Mouse (Mus musculus) neural tube, embryonic 13.5 days (tissue): ENCODE data around the gene Tdrkh. TPM values are rescaled to one million over a fixed set of nuclear protein-coding genes. Genes with fewer than 3 reads are reported as not detected.

Source experiments
- ATAC-seq: fragments of 200-750 bp; cut with Nextera tagmentation; 2 replicates; pipeline ENCODE4 v1.8.0; 2017; ENCODE audit warnings: low read depth, mild to moderate bottlenecking, moderate TSS enrichment, moderate library complexity
- H3K27ac ChIP-seq: fragments of 300-500 bp; sonication (generic); replicated peaks from 2 replicates; pipeline ENCODE4 v1.5.1; 2015; ENCODE audit warnings: moderate library complexity, mild to moderate bottlenecking, inconsistent platforms
- H3K27me3 ChIP-seq: fragments of 300-500 bp; sonication (generic); 2 replicates; pipeline ENCODE4 v1.6.1; 2015; ENCODE audit warnings: mild to moderate bottlenecking, inconsistent platforms
- H3K36me3 ChIP-seq: fragments of 300-500 bp; sonication (generic); 2 replicates; pipeline ENCODE4 v1.6.1; 2015; ENCODE audit warnings: mild to moderate bottlenecking, inconsistent platforms
- H3K4me1 ChIP-seq: fragments of 300-500 bp; sonication (generic); replicated peaks from 2 replicates; pipeline ENCODE4 v1.6.1; 2015; ENCODE audit warnings: inconsistent platforms
- H3K4me2 ChIP-seq: fragments of 300-500 bp; sonication (generic); 2 replicates; pipeline ENCODE4 v1.6.1; 2015; ENCODE audit warnings: inconsistent platforms, mild to moderate bottlenecking, moderate library complexity
- H3K4me3 ChIP-seq: fragments of 300-500 bp; sonication (generic); 2 replicates; pipeline ENCODE4 v1.5.1; 2015; ENCODE audit warnings: mild to moderate bottlenecking, inconsistent platforms
- H3K9ac ChIP-seq: fragments of 300-500 bp; sonication (generic); 2 replicates; pipeline ENCODE4 v1.6.1; 2015; ENCODE audit warnings: moderate library complexity, mild to moderate bottlenecking, inconsistent platforms
- H3K9me3 ChIP-seq: fragments of 300-500 bp; sonication (generic); 2 replicates; pipeline ENCODE4 v1.6.1; 2016; ENCODE audit warnings: inconsistent platforms
- WGBS: fragments of 180-500 bp; shearing (Covaris S2); methylation state at CpG from one replicate; pipeline ENCODE4 v1.1.7; 2015; 5-methylcytosine and 5-hydroxymethylcytosine counted together
- polyA plus RNA-seq: library from polyadenylated mRNA; unstranded; fragments of >200 nt; fragmentation: Nextera tagmentation; extraction: Ambion mirVana; gene quantifications from 2 replicates; pipeline ENCODE4 v1.2.1, GENCODE M21; 2015

The Tdrkh gene
- polyA plus RNA-seq, 1 experiment from 2014 or later = 51.9 TPM

DNA sequence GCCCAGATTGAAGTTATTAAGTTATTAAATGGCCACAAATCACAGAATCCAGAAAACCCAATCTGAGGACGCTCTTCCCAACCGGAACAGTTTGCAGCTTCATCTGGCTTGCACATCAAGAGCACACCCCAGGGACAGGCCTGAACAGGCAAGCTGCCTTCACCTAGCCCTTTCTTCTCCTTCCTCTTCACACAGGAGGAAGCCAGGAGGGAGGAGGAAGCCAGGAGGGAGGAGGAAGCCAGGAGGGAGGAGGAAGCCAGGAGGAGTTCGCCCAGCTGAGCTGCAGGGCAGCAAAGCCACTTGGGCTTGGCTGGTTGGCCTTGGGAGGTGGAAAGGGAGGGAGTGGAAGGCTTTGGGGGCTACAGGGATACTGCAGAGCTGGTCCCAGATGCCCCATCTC lies 55.9 kb downstream of the Tdrkh start:
- 36% methylated on average over 3 of the region's 3 CpGs for WGBS
- H3K4me2 ChIP-seq = no peak overlapping the region
- H3K4me3 ChIP-seq = no peak overlapping the region
- no peaks in the 10 kb centered on the region for H3K9me3 ChIP-seq
- ATAC-seq = no peak
- no peak overlapping the region for H3K9ac ChIP-seq
- peaks cover 50% of the 10 kb centered on the region for H3K4me1 ChIP-seq
- no peak overlapping the region for H3K27ac ChIP-seq
- H3K27me3 ChIP-seq = no peaks in the 10 kb centered on the region
- no peaks in the 10 kb centered on the region for H3K36me3 ChIP-seq

DNA sequence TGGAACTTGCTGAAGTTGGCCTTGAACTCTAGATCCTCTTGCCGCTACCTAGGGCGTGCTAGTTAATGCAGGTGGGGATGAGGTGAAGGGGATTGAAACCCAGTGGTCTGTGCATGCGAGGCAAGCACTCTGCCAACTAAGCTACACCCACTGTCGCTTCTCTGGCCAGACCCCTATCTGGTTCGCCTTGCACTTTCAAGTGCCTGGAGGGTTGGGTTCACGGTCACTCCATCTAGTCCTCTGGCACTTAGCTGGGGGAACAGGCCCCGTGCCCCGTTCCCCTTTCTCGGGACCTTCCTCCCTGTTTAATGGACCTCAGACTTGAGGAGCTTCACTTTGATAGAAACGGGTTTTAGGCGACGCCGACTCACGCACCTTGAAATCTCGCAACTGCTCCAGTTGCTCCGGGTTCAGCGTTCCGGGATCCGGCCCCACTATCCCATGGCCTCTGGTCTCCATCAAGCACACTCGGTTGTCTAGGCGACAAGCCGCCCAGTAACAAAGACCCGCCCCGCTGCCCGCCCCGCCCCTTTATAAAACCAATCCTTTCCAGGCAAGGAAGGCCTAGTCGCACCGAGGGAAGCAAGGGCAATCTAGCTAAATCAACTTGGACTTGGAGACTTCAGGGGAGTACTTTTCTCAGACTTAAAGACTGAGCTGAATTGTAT lies 59.5 kb downstream of the Tdrkh start:
- H3K36me3 ChIP-seq = no peaks in the 10 kb centered on the region
- H3K9me3 ChIP-seq = no peaks in the 10 kb centered on the region
- H3K4me2 ChIP-seq = peak overlapping the region; percentile 58
- peaks cover 33% of the 10 kb centered on the region for H3K4me1 ChIP-seq
- WGBS = 13% methylated on average over 28 of the region's 28 CpGs
- peak overlapping the region; percentile 31 for H3K4me3 ChIP-seq
- H3K27ac ChIP-seq = peak overlapping the region; percentile 14; the same call in 1 of the 2 replicates
- ATAC-seq = 0 out of 2 replicates have a peak, but pooled peaks have one; percentile 40
- H3K9ac ChIP-seq = peak overlapping the region; percentile 60
- H3K27me3 ChIP-seq = no peaks in the 10 kb centered on the region

DNA sequence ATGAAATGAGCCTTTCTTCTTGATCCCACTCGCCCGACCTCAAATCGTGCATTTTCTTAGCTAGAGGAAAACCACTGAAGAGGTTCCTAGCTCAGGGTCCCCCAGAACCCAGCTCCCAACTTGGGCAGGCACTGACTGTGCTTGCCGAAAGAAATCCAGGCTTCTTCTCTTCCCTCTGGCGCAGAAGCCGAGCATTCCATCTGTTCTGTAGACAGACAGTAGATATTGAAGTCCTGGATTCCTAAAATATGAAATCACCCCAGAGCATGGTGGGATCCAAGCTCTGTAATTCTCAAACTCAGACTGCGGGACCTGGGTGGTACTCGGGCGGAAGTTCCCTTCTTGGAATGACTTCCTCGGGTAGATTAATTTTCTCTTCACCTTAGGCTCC lies 60.0 kb downstream of the Tdrkh start:
- WGBS = 52% methylated on average over 10 of the region's 10 CpGs
- no peak for ATAC-seq
- H3K9ac ChIP-seq = peak overlapping the region; percentile 60; the same call in 1 of the 2 replicates
- H3K9me3 ChIP-seq = no peaks in the 10 kb centered on the region
- no peaks in the 10 kb centered on the region for H3K36me3 ChIP-seq
- H3K27ac ChIP-seq = peak overlapping the region; percentile 14; the same call in 1 of the 2 replicates
- H3K4me2 ChIP-seq = peak overlapping the region; percentile 58; the same call in 1 of the 2 replicates
- no peaks in the 10 kb centered on the region for H3K27me3 ChIP-seq
- H3K4me3 ChIP-seq = no peak overlapping the region
- peaks cover 33% of the 10 kb centered on the region for H3K4me1 ChIP-seq

DNA sequence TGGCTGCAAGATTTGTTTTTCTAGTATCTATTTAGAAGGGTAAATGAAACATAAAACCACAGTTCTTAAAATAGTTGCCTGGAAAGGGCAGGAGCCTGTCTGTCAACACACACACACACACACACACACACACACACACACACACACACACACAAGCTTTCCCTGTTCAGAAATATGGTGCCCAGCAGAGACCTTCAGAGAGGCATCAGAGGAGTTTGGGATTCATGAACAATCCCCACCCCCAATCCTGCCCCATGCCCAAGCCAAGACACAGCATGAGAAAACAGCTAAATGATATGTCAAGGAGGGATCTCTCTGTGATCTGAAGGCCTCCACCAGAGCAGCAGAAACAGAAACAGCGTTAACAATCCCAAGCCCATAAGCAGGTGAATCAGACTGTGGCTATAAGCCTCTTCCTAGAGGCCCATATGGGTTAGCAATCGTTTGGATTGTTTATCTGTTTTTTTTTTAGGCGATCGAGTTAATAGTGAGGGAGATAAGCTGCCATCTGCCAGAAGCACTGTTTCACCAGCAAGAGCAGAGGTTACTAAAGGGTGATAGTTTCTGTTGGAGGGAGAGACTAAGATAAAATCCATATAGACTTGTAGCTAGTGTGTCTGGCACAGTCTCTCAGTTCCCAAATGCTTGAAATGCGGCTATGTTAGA lies 60.6 kb downstream of the Tdrkh start:
- WGBS = 81% methylated on average over 5 of the region's 5 CpGs
- no peaks in the 10 kb centered on the region for H3K9me3 ChIP-seq
- no peak overlapping the region for H3K4me2 ChIP-seq
- H3K9ac ChIP-seq = no peak overlapping the region
- H3K27ac ChIP-seq = no peak overlapping the region
- no peak for ATAC-seq
- H3K4me3 ChIP-seq = no peak overlapping the region
- H3K36me3 ChIP-seq = no peaks in the 10 kb centered on the region
- no peaks in the 10 kb centered on the region for H3K27me3 ChIP-seq
- H3K4me1 ChIP-seq = peaks cover 33% of the 10 kb centered on the region

DNA sequence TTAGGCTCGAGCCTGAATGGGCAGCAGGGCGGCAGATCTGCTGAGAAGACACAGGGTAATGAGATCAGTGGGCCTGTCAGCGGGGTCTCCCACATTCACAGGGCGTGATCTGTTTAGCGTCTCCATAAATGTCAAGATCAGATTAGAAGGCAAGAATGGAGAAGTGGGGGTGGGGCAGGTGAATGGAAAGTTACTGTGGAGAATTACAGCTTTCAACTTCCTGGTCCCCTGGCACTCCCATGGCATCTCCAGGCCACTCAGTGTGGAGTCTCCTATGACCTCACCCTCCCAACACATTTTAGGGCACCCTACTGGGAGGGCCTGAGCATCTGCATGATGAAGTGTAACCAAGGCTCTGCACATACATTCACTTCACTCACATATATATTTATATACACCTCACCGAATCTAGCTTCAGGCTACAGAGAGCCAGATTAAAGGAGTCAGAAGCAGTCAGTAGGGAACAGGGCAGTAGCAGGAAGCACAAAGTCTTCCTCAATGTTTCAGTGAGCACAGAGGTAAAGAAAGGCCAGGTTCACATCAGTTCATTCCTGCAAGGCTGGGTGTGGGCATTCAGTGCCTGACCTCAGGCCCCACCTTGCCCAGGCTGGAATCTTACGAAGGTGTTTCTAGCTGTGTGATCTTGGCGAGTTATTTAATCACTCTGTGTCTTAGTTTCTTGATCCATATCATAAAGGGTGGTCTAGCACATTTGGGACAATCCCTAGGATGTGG lies 63.4 kb downstream of the Tdrkh start:
- peaks cover 57% of the 10 kb centered on the region for H3K4me1 ChIP-seq
- no peaks in the 10 kb centered on the region for H3K9me3 ChIP-seq
- peaks cover 11% of the 10 kb centered on the region for H3K36me3 ChIP-seq
- H3K4me2 ChIP-seq = peak overlapping the region; percentile 94; the same call in 1 of the 2 replicates
- no peaks in the 10 kb centered on the region for H3K27me3 ChIP-seq
- H3K27ac ChIP-seq = peak overlapping the region; percentile 91
- no peak overlapping the region for H3K4me3 ChIP-seq
- H3K9ac ChIP-seq = no peak overlapping the region; the same call in 1 of the 2 replicates
- ATAC-seq = no peak
- 57% methylated on average over 8 of the region's 8 CpGs for WGBS

DNA sequence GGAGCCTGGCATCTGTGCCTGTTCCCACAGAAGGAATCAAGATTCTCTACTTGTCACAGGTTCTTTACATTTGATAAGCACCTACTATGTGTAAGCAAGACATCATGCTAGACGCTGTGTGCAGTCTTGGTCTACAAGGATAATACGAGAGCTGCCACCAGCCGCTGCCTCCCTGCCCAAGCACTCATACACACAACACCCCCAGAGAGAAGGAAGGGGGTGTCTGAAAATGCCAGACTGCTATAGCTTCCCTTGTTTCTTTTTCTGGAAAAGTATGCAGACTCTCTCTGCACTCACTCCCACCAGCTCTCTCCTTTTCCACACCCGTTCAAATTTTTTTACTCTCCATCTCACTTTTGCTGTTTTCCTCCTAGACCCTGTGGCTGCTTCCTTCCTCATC lies 64.4 kb downstream of the Tdrkh start:
- peaks cover 62% of the 10 kb centered on the region for H3K4me1 ChIP-seq
- peak; percentile 15 for ATAC-seq
- peak overlapping the region; percentile 90 for H3K9ac ChIP-seq
- WGBS = 24% methylated on average over 4 of the region's 4 CpGs
- H3K4me2 ChIP-seq = peak overlapping the region; percentile 94
- peaks cover 21% of the 10 kb centered on the region for H3K36me3 ChIP-seq
- H3K27ac ChIP-seq = peak overlapping the region; percentile 91
- H3K9me3 ChIP-seq = no peaks in the 10 kb centered on the region
- H3K27me3 ChIP-seq = no peaks in the 10 kb centered on the region
- peak overlapping the region; percentile 59 for H3K4me3 ChIP-seq

DNA sequence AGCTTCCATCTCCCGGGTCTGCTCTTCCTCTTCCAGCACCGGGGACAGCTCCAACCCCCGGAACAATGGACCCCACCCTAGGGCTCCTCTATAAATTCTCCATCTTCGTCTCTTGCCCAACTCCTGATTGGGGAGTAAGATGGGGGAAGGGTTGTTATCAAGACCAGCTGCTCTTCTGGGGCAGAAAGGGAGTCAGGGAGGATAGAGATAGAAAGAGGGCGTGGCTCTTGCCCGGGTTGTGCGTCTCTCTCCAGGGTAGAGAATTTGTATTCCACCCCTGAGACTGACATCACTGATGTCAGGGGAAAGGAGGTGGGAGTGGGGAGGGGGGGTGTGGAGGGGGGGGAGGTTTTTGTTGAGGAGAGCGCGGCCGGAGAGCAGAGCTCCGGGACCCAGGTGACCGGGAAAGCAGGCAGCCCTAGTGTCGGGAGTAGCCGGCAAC lies 64.9 kb downstream of the Tdrkh start, which contains the start of gene Celf3:
Gene Celf3, plus strand, starts transcription at position 315 of the 442 bp plus-strand sequence.
- Histone ChIP-seq H3K36me3 (peaks cover 24% of the 10 kb centered on the region), H3K4me2 (peak within 1 kb of the TSS; percentile 94), H3K9me3 (no peaks in the 10 kb centered on the region), H3K9ac (peak within 1 kb of the TSS; percentile 90), H3K4me3 (peak within 1 kb of the TSS; percentile 59), H3K27me3 (no peaks in the 10 kb centered on the region), H3K4me1 (peaks cover 62% of the 10 kb centered on the region), H3K27ac (peak within 1 kb of the TSS; percentile 91)
- 1% methylated on average over 14 of the region's 14 CpGs for WGBS
- ATAC-seq = peak; percentile 92

DNA sequence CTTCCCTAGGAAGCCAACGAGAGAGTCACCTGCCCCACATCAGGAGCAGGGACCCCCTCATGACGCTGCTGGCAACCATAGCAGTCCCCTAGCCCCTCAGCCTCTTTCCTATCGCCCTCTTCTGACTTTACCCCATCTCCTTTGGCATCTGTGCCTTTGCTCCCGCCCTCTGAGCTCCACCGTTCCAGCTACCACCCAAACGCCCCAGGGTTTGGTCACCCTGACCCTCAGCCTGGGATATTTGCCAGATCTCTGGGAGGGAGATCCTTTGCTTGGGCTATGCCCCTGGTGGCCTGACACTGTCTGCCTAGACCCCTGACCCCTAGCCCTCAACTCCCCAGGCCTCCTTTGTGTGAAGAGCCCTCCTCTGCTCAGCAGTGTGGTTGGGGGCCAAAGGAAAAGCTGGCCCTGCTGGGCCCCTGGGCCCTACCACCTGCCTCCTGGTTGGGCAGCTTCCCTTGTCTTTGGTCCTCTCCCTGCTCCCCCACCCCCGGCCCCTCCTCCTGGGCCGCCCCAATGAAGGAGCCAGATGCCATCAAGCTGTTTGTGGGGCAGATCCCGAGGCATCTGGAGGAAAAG lies 65.6 kb downstream of the Tdrkh start:
- peaks cover 66% of the 10 kb centered on the region for H3K4me1 ChIP-seq
- no peaks in the 10 kb centered on the region for H3K27me3 ChIP-seq
- peaks cover 28% of the 10 kb centered on the region for H3K36me3 ChIP-seq
- H3K27ac ChIP-seq = peak overlapping the region; percentile 91
- ATAC-seq = peak; percentile 43
- H3K4me3 ChIP-seq = peak overlapping the region; percentile 59
- peak overlapping the region; percentile 90 for H3K9ac ChIP-seq
- no peaks in the 10 kb centered on the region for H3K9me3 ChIP-seq
- WGBS = 7% methylated on average over 9 of the region's 9 CpGs
- H3K4me2 ChIP-seq = peak overlapping the region; percentile 94

DNA sequence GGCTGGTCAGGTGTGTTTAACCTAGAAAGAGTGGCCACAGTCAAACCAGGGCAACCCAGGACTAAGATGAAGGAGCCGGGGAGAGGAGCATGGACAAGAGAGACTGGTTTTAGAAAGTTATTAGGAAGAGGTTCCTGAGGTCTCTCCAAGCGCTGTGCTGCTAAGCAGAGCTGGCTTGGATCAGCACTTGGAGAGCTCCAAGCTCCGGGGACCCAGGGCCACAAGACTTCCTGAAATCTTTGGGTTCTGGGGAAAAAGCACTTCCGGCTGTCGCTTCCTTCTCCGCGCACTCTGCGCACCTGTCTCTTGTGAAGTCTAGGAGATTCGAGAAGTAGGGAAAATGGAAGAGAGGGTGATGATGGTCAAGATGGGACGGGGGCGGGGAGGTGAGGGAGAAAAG lies 66.5 kb downstream of the Tdrkh start:
- Histone ChIP-seq H3K9me3 (no peaks in the 10 kb centered on the region), H3K27me3 (no peaks in the 10 kb centered on the region), H3K4me2 (peak overlapping the region; percentile 94), H3K4me1 (peaks cover 74% of the 10 kb centered on the region), H3K4me3 (peak overlapping the region; percentile 59), H3K27ac (peak overlapping the region; percentile 91; the same call in 1 of the 2 replicates), H3K9ac (peak overlapping the region; percentile 90), H3K36me3 (peaks cover 31% of the 10 kb centered on the region)
- ATAC-seq = no peak
- WGBS = 8% methylated on average over 11 of the region's 11 CpGs

DNA sequence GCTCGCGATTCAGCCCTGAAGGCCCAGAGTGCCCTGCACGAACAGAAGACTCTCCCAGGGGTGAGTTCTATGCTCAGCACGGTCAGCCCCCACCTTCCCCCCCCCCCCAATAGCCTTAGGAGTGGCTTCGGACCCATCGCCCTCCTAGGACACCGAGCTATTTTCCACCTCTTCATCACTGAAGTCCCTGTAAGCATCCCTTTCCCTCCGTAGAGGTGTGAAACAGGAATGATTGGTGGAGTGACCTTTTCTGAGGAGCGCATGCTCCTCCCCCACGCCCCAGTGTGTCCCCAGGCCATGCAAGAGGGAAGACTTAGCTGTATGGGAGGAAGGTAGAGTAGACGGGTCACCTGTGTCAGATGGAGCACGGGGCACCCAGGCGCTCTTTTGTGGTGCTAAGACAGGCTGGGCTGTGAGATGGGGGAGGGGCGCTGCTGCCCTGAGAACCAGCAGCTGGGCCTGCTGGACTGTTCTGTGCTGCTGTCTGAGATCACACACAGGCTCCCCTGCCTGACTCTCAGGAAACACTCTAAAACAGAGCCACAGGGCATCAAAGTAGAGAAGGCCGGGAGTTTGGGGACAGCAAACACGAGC lies 67.3 kb downstream of the Tdrkh start, which contains the start of gene Riiad1:
Gene Riiad1, minus strand, starts transcription at position 51 of the 594 bp plus-strand sequence.
- Histone ChIP-seq H3K4me1 (peaks cover 83% of the 10 kb centered on the region), H3K9ac (peak within 1 kb of the TSS; percentile 90), H3K4me2 (peak within 1 kb of the TSS; percentile 94), H3K36me3 (peaks cover 39% of the 10 kb centered on the region), H3K9me3 (no peaks in the 10 kb centered on the region), H3K27me3 (no peaks in the 10 kb centered on the region), H3K27ac (peak within 1 kb of the TSS; percentile 91), H3K4me3 (peak within 1 kb of the TSS; percentile 59)
- WGBS = 5% methylated on average over 16 of the region's 16 CpGs
- ATAC-seq = no peak

DNA sequence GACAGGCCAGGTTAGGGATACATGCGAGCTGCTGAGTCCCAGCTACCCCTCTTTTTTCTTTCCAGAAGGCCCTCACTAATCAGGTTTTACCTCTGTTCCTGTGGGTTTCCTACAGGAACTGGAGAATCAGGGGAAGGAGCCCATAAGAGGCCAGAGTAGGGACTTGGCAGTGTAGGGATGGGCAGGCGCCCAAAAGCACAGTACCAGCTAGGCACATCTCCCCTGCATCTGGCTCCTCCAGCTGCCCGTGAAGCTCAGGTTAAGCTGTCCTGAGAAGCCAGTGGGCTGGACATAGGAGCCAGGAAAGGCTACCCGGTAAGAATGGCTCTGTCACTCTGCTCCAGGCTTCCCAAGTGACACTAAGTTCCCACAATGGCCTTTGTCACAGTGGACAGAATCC lies 68.4 kb downstream of the Tdrkh start:
- WGBS = 77% methylated on average over 4 of the region's 4 CpGs
- Histone ChIP-seq H3K27ac (peak overlapping the region; percentile 90), H3K4me2 (peak overlapping the region; percentile 94), H3K4me3 (no peak overlapping the region), H3K36me3 (peaks cover 49% of the 10 kb centered on the region), H3K9me3 (no peaks in the 10 kb centered on the region), H3K9ac (peak overlapping the region; percentile 90; the same call in 1 of the 2 replicates), H3K4me1 (peaks cover 89% of the 10 kb centered on the region), H3K27me3 (no peaks in the 10 kb centered on the region)
- no peak for ATAC-seq
